In genomic region chr7:80855316-80855715, GRCm38 (mm10) we compare ENCODE assay signal across 14 mouse cellular contexts.
"Had no signal": no experiment of that assay in that cellular context is flagged by ENCODE, and none has a peak within 500 bp of the region (broad histone marks: within the 10 kb centered on the region; RNA-seq: fewer than 3 reads in every experiment).

No protein-coding gene starts in this region.

- DNase-seq: kidney, adult 11 months; kidney, adult 9 months; kidney, postnatal 36 days; lung, embryonic 14.5 days; lung, postnatal 10 days; lung, postnatal 4 days; thymus, postnatal 36 days had no signal

- H3K27me3 ChIP-seq: limb, embryonic 15.5 days; liver, embryonic 12.5 days; neural tube, embryonic 15.5 days; stomach, embryonic 15.5 days had no signal

- H3K9ac ChIP-seq: limb, embryonic 15.5 days; liver, embryonic 12.5 days; lung, embryonic 14.5 days; neural tube, embryonic 15.5 days; stomach, embryonic 15.5 days had no signal

- H3K4me2 ChIP-seq: limb, embryonic 15.5 days; liver, embryonic 12.5 days; lung, embryonic 14.5 days; neural tube, embryonic 15.5 days; stomach, embryonic 15.5 days had no signal

- H3K27ac ChIP-seq: kidney, postnatal 0 days; limb, embryonic 15.5 days; liver, embryonic 12.5 days; midbrain, embryonic 10.5 days; neural tube, embryonic 15.5 days; stomach, embryonic 15.5 days had no signal

- H3K9me3 ChIP-seq: limb, embryonic 15.5 days; liver, embryonic 12.5 days; midbrain, embryonic 10.5 days; neural tube, embryonic 15.5 days; stomach, embryonic 15.5 days had no signal

- H3K36me3 ChIP-seq: limb, embryonic 15.5 days; liver, embryonic 12.5 days; midbrain, embryonic 10.5 days; neural tube, embryonic 15.5 days; stomach, embryonic 15.5 days had no signal

- H3K4me3 ChIP-seq: limb, embryonic 15.5 days; liver, embryonic 12.5 days; midbrain, embryonic 10.5 days; myocyte; neural tube, embryonic 15.5 days; stomach, embryonic 15.5 days had no signal

- ATAC-seq: liver, embryonic 12.5 days had no signal
